Mouse (Mus musculus) stomach, embryonic 16.5 days (tissue): ENCODE data around the gene Mlec. TPM values are rescaled to one million over a fixed set of nuclear protein-coding genes. Genes with fewer than 3 reads are reported as not detected.

ENCODE experiments used
- ATAC-seq: fragments of 200-750 bp; cut with Nextera tagmentation; 2 replicates; pipeline ENCODE4 v1.8.0; 2017; ENCODE audit warnings: moderate number of reproducible peaks, moderate TSS enrichment; ENCODE audit not compliant: insufficient read depth, low FRiP score
- H3K27ac ChIP-seq: fragments of 300-500 bp; sonication (generic); 2 replicates; pipeline ENCODE4 v1.5.1; 2014; ENCODE audit warnings: low read length
- H3K27me3 ChIP-seq: fragments of 300-500 bp; sonication (generic); 2 replicates; pipeline ENCODE4 v1.6.1; 2014; ENCODE audit warnings: low read length, control low read depth, mixed read lengths; ENCODE audit not compliant: control insufficient read depth, insufficient read depth
- H3K36me3 ChIP-seq: fragments of 300-500 bp; sonication (generic); 2 replicates; pipeline ENCODE4 v1.6.1; 2014; ENCODE audit warnings: low read length; ENCODE audit not compliant: control insufficient read depth, insufficient read depth
- H3K4me1 ChIP-seq: fragments of 300-500 bp; sonication (generic); 2 replicates; pipeline ENCODE4 v1.6.1; 2014; ENCODE audit warnings: low read length, control low read depth, mixed read lengths; ENCODE audit not compliant: control insufficient read depth, insufficient read depth
- H3K4me2 ChIP-seq: fragments of 300-500 bp; sonication (generic); 2 replicates; pipeline ENCODE4 v1.6.1; 2014; ENCODE audit warnings: low read depth, low read length, mixed read lengths
- H3K4me3 ChIP-seq: fragments of 300-500 bp; sonication (generic); replicated peaks from 2 replicates; pipeline ENCODE4 v1.5.1; 2014; ENCODE audit warnings: mild to moderate bottlenecking, low read length
- H3K9ac ChIP-seq: fragments of 300-500 bp; sonication (generic); 2 replicates; pipeline ENCODE4 v1.6.1; 2014; ENCODE audit warnings: low read length
- H3K9me3 ChIP-seq: fragments of 300-500 bp; sonication (generic); replicated peaks from 2 replicates; pipeline ENCODE4 v1.6.1; 2016; ENCODE audit warnings: low read length, control low read depth; ENCODE audit not compliant: control insufficient read depth
- WGBS: fragments of 180-500 bp; shearing (Covaris S2); extraction: QIAGEN DNeasy Blood & Tissue Kit; methylation state at CpG from one replicate; pipeline ENCODE4 v1.1.7; 2014; 5-methylcytosine and 5-hydroxymethylcytosine counted together
- polyA plus RNA-seq: library from polyadenylated mRNA; unstranded; fragments of >200 nt; fragmentation: Nextera tagmentation; extraction: Ambion mirVana; gene quantifications from 2 replicates; pipeline ENCODE4 v1.2.1, GENCODE M21; 2015

Mlec gene
- polyA plus RNA-seq, 1 experiment from 2014 or later: 68.8 TPM

DNA sequence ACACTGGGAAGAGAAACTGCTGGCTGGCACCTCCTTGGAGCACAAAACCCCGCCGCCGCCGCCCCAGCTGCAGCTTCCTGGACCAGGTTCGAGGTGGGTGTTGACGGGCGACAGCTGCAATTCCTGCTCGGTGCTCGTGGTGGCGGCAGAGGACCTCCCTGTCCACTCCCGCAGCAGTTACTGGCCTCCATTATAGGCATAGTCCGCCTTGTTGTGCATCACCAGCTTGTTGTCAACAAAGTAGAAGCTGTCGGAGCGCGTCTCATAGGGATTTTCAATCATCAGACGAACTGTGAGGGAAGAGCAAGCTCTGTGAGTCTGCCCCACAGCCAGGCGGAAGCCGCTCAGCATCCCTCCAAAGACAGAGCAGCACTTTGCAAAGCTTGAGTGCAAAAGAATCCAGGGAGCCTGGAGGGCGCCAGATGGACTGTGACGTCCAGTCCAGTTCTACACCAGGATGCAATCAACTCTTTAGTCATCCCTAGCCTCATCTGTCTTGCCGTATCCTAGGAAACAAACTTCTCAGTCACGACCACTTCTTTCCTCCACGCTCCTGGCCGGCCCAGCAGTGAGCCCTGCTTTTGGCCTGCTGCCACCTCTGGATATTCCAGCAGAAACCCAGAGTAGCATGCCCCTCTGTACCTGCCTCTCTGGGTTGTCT, 32.6 kb downstream of the Mlec start:
- Histone ChIP-seq H3K27me3 (no peaks in the 10 kb centered on the region), H3K36me3 (peaks cover 3% of the 10 kb centered on the region; the same call in 1 of the 2 replicates), H3K4me2 (peak overlapping the region; percentile 3; the same call in 1 of the 2 replicates), H3K4me3 (no peak overlapping the region), H3K4me1 (0 out of 2 replicates have a peak, but pooled peaks cover 11% of the 10 kb centered on the region), H3K9me3 (no peaks in the 10 kb centered on the region), H3K9ac (0 out of 2 replicates have a peak overlapping the region, but pooled peaks have one; percentile 36), H3K27ac (0 out of 2 replicates have a peak overlapping the region, but pooled peaks have one; percentile 4)
- WGBS: 22% methylated on average over 24 of the region's 24 CpGs
- ATAC-seq: peak; percentile 79

DNA sequence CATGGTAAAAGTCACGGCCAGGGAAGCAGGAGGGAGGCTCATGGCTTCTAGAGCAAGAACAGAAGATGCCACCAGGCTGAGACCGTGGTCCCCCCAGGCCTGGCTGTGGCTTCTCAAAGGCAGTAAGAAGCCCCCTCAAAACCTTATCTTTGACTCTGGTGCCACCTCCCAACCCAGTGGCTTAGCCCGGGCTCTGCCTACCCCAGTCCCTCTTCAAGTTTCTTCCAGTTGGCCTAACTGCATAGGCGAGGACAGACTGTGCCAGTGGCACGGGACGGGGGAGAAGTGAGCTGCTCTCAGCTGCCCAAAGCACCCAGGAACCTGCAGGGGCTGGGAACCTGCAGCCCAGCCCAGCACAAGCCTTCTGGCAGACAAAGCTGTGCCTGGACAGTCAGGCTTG, 33.3 kb downstream of the Mlec start:
- H3K9ac ChIP-seq: 0 out of 2 replicates have a peak overlapping the region, but pooled peaks have one; percentile 36
- H3K4me2 ChIP-seq: no peak overlapping the region
- H3K4me1 ChIP-seq: 0 out of 2 replicates have a peak, but pooled peaks cover 11% of the 10 kb centered on the region
- no peaks in the 10 kb centered on the region for H3K27me3 ChIP-seq
- peak; percentile 12; the same call in 1 of the 2 replicates for ATAC-seq
- 89% methylated on average over 6 of the region's 6 CpGs for WGBS
- no peaks in the 10 kb centered on the region for H3K9me3 ChIP-seq
- H3K27ac ChIP-seq: no peak overlapping the region
- peaks cover 3% of the 10 kb centered on the region; the same call in 1 of the 2 replicates for H3K36me3 ChIP-seq
- H3K4me3 ChIP-seq: no peak overlapping the region

- H3K9me3 ChIP-seq: no peaks in the 10 kb centered on the region
- H3K27ac ChIP-seq: no peak overlapping the region
- peaks cover 10% of the 10 kb centered on the region for H3K36me3 ChIP-seq
- no peak for ATAC-seq
- H3K9ac ChIP-seq: no peak overlapping the region
- WGBS: 85% methylated on average over 5 of the region's 5 CpGs
- no peak overlapping the region for H3K4me3 ChIP-seq
- no peak overlapping the region for H3K4me2 ChIP-seq
- no peaks in the 10 kb centered on the region for H3K27me3 ChIP-seq
- peaks cover 17% of the 10 kb centered on the region; the same call in 1 of the 2 replicates for H3K4me1 ChIP-seq
Measured at GRCm38 (mm10) chr5:115120978-115121377, 37.0 kb downstream of the Mlec start.

DNA sequence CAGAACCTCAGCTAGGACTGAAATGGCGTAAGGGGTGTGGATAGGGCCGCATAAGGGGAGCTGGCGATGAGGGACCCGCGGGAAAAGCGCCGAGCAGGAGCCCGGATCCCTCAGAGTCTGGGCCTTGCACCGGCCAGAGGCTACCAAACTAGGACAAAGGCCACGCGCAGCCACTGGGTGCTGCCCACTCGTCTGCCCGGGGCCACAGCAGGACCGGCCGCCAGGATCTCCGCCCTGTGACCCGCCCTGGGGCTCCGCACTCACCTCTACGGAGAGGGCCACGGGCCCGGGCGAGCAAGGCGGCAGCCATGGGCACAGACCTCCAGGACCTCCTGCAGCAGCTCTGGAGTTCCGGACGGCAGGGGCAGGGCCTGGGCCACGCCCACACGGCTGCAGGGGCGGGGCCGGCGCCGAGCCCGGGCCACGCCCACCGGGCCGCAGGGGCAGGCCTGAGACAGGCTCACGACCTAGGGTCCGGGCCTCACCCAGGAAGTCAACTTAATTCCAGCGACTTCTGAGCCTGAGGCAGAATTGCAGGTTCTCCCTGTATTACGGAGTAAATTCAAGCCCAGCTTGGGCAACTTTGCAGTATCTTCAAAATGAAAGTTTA, 38.9 kb downstream of the Mlec start, which contains the start of gene Acads:
Gene Acads (minus strand): TSS at position 386 of the 610 bp plus-strand sequence.
- peak; percentile 94 for ATAC-seq
- Histone ChIP-seq H3K4me3 (peak within 1 kb of the TSS; percentile 98), H3K9ac (peak within 1 kb of the TSS; percentile 89), H3K36me3 (peaks cover 10% of the 10 kb centered on the region), H3K27ac (peak within 1 kb of the TSS; percentile 69), H3K9me3 (no peaks in the 10 kb centered on the region), H3K4me1 (peaks cover 6% of the 10 kb centered on the region; the same call in 1 of the 2 replicates), H3K4me2 (peak within 1 kb of the TSS; percentile 81), H3K27me3 (no peaks in the 10 kb centered on the region)
- under 1% methylated on average over 39 of the region's 39 CpGs for WGBS

- H3K9ac ChIP-seq: no peak overlapping the region
- WGBS: 81% methylated on average over 13 of the region's 13 CpGs
Measured at GRCm38 (mm10) chr5:115117467-115117866, 40.5 kb downstream of the Mlec start.

GRCm38 (mm10) chr5:115116426-115116825, 41.6 kb downstream of the Mlec start:
- Histone ChIP-seq H3K27ac (no peak overlapping the region), H3K4me2 (no peak overlapping the region), H3K4me3 (no peak overlapping the region), H3K27me3 (no peaks in the 10 kb centered on the region), H3K9ac (no peak overlapping the region), H3K36me3 (peaks cover 10% of the 10 kb centered on the region), H3K4me1 (peaks cover 6% of the 10 kb centered on the region; the same call in 1 of the 2 replicates), H3K9me3 (no peaks in the 10 kb centered on the region)
- WGBS: 89% methylated on average over 3 of the region's 3 CpGs
- ATAC-seq: no peak

More at GRCm38 (mm10) chr5:115117467-115117866, 40.5 kb downstream of the Mlec start:
- Histone ChIP-seq H3K36me3 (peaks cover 10% of the 10 kb centered on the region), H3K4me2 (no peak overlapping the region), H3K4me3 (no peak overlapping the region), H3K9me3 (no peaks in the 10 kb centered on the region), H3K4me1 (peaks cover 6% of the 10 kb centered on the region; the same call in 1 of the 2 replicates), H3K27ac (no peak overlapping the region), H3K27me3 (no peaks in the 10 kb centered on the region)
- no peak for ATAC-seq

GRCm38 (mm10) chr5:115114501-115114900, 43.5 kb downstream of the Mlec start:
- H3K9me3 ChIP-seq: no peaks in the 10 kb centered on the region
- 92% methylated on average over 8 of the region's 8 CpGs for WGBS
- no peak overlapping the region for H3K4me3 ChIP-seq
- H3K9ac ChIP-seq: no peak overlapping the region
- no peaks in the 10 kb centered on the region for H3K27me3 ChIP-seq
- no peak overlapping the region for H3K4me2 ChIP-seq
- no peak overlapping the region for H3K27ac ChIP-seq
- peaks cover 5% of the 10 kb centered on the region; the same call in 1 of the 2 replicates for H3K4me1 ChIP-seq
- peaks cover 10% of the 10 kb centered on the region for H3K36me3 ChIP-seq
- ATAC-seq: no peak

GRCm38 (mm10) chr5:115113244-115113643, 44.7 kb downstream of the Mlec start:
- Histone ChIP-seq H3K4me1 (no peaks in the 10 kb centered on the region), H3K4me3 (no peak overlapping the region), H3K36me3 (peaks cover 10% of the 10 kb centered on the region), H3K9me3 (no peaks in the 10 kb centered on the region), H3K27me3 (no peaks in the 10 kb centered on the region), H3K27ac (no peak overlapping the region), H3K9ac (no peak overlapping the region), H3K4me2 (no peak overlapping the region)
- ATAC-seq: no peak
- WGBS: 96% methylated on average over 12 of the region's 12 CpGs

- no peak for ATAC-seq
- Histone ChIP-seq H3K9me3 (no peaks in the 10 kb centered on the region), H3K4me3 (no peak overlapping the region), H3K36me3 (0 out of 2 replicates have a peak, but pooled peaks cover 3% of the 10 kb centered on the region), H3K4me2 (no peak overlapping the region), H3K4me1 (no peaks in the 10 kb centered on the region), H3K27ac (no peak overlapping the region), H3K27me3 (no peaks in the 10 kb centered on the region), H3K9ac (no peak overlapping the region)
- 87% methylated on average over 8 of the region's 8 CpGs for WGBS
Measured at GRCm38 (mm10) chr5:115111156-115111555, 46.8 kb downstream of the Mlec start.
